Mouse (Mus musculus) embryonic fibroblast, embryonic 13.5 days (primary cell): ENCODE data around the gene Rspo1. TPM values are rescaled to one million over a fixed set of nuclear protein-coding genes. Genes with fewer than 3 reads are reported as not detected.

ENCODE experiments used
- H3K27ac ChIP-seq: 2 replicates; pipeline ENCODE4 v1.5.1; 2012; ENCODE audit warnings: low read length, control low read depth, inconsistent platforms; ENCODE audit not compliant: insufficient read depth
- H3K4me1 ChIP-seq: 2 replicates; pipeline ENCODE4 v1.6.1; 2011; ENCODE audit warnings: low read length; ENCODE audit not compliant: control insufficient read depth, insufficient read depth
- H3K4me3 ChIP-seq: 2 replicates; pipeline ENCODE4 v1.5.1; 2011; ENCODE audit warnings: mild to moderate bottlenecking, control low read depth, low read length; ENCODE audit not compliant: insufficient read depth
- CTCF ChIP-seq: IDR thresholded peaks from 2 replicates; pipeline ENCODE4 v1.5.1; 2011; ENCODE audit warnings: mild to moderate bottlenecking, control low read depth, low read length, moderate library complexity, borderline replicate concordance; ENCODE audit not compliant: insufficient read depth
- POLR2A ChIP-seq: IDR thresholded peaks from 2 replicates; pipeline ENCODE4 v1.6.1; 2011; ENCODE audit warnings: low read depth, mild to moderate bottlenecking, control low read depth, low read length, moderate library complexity
- polyA plus RNA-seq: library from polyadenylated mRNA; stranded (reverse); fragments of >200 nt; gene quantifications from 2 replicates; pipeline ENCODE4 v1.2.4, GENCODE M21; 2011; ENCODE audit warnings: low read depth; ENCODE audit not compliant: missing spikeins, insufficient read length

Gene Rspo1
- polyA plus RNA-seq, 1 experiment, result 0.84 TPM

DNA sequence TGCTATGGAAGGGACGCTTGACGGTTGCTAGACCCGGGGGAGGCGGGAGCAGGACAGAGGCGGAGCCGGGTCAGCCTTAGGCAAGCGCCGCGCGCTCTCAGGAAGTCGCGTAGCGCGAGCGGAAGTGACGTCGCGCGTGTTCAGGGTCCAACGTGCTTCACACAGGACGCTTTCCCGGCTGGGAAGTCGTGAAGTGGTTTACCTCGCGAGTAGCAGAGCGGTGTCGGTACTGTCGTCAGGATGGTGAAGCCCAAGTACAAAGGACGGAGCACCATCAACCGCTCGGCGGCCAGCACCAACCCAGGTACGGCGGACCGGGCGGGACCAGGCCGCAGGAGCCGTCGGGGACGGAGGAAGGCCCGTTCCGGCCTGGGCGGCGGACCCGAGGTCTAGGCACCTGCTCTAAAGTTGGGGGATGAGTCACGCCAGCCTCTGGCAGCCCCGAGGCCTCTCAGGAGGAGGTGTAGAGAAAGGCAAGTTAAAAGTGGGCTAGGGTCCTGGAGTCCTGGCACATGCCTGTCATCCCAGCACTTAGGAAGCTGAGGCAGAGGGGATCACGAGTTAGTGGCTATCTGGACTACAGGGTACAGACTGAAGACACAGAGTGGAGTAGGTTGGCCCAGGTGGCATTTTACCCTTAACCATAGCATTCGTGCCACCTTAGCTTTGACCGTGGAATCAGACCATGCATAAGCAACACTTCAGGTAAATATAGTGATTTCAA, 43.8 kb downstream of the Rspo1 start:
- TF ChIP-seq CTCF (no peak), POLR2A (peak; percentile 97)
- H3K4me1 ChIP-seq, result no peaks in the 10 kb centered on the region
- no peak overlapping the region for H3K27ac ChIP-seq
- H3K4me3 ChIP-seq, result peak overlapping the region; percentile 98

DNA sequence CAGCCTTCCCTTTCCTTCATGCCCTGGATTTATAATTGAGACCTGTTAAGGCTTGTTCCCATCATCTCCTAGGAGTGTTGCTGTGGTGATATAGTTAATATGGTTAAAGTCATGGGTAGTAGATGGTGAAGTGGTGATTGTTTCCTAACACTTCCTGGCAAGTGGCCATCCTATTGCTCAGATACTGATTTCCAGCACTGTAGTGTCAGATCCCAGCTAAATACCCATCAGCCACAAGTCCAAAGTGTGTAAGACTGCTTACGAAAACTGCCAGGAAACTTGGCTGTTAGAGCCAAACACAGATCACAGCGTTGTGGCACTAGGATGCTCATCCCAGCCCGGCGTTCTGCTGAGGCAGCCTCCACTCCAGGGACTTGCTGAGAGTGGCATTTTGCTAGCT, 48.1 kb downstream of the Rspo1 start:
- Histone ChIP-seq H3K27ac (no peak overlapping the region), H3K4me1 (no peaks in the 10 kb centered on the region), H3K4me3 (no peak overlapping the region)
- no peak for TF ChIP-seq CTCF
- TF ChIP-seq POLR2A, result no peak

DNA sequence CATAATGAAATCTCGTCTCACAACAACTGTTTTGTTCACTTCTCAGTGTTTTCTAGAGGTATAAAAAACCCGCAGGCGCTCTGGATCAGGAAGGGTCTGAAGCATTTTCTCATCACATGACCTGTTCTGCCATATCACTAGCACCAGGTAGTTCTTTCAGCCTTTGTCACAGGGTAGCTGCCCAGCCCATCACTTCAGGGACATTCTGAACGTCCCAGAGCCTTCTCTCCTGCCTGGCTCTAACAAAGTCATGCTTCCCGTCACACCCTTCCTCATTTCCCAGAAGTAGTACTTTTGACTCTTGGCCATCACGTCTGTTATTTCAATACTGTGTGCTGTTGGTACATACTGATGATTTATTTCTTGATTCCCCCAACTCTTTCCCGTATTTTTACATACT, 58.2 kb downstream of the Rspo1 start:
- no peak for TF ChIP-seq CTCF
- TF ChIP-seq POLR2A, result no peak
- Histone ChIP-seq H3K4me3 (no peak overlapping the region), H3K4me1 (no peaks in the 10 kb centered on the region), H3K27ac (no peak overlapping the region)

DNA sequence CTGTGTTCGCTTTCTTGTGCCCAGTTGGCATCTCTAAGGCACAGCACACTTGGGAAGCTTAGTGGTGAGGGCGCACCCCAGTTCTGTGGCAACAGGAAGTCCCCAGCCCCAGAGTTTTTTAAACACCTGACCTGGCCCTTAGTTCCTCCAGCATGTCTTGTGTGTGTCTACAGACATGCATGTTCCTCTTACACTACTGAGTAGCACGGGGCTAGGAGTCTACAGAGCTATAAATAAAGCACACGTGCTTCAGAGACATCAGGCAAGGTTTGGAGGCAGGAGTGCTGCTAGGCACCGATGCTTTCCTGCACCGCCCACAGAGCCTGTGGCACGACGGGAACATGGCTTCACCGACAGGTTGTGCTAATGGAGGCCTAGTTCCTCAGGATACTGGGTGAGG, 69.2 kb downstream of the Rspo1 start:
- H3K27ac ChIP-seq, result no peak overlapping the region
- TF ChIP-seq POLR2A (no peak), CTCF (no peak)
- peaks cover 2% of the 10 kb centered on the region for H3K4me1 ChIP-seq
- H3K4me3 ChIP-seq, result no peak overlapping the region

DNA sequence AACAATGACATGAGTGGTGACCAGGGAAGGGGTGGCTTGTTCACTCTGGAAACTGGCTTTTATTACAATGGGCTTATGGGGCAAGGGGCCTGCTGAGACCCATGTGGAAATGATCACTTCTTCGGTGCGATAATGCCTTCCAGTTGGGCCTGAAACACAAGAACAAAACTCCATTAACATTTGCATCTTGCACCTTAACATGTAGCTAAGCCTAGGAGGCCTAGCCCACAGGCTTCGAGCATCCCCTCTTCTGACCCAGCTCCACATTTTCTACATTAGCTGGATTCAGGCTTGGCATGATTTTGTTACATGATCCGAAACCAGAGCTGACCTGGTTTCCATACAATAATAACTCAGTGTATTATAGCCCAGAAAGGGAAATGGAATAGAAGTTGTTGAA, 70.2 kb downstream of the Rspo1 start:
- Histone ChIP-seq H3K27ac (no peak overlapping the region), H3K4me1 (peaks cover 2% of the 10 kb centered on the region)

DNA sequence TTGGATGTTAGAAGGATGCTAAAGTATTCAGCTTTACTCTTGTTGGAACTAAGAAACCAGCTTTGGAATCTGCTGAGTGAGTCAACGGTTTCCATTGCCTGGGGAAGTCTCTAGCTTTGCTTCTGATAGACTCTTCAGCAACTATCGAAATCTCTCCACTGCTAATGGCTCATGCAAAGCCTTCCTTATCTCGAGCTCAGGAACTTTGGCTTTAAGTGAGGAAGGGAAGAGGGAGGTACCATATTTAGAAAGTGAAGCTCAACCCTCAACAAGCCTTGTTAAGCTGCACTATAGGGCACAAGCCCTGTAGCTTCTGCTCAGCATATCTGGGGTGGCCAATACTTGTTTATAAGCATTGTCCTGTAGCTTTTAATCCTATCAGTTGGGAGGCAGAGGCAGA, 71.0 kb downstream of the Rspo1 start:
- TF ChIP-seq POLR2A (no peak), CTCF (no peak)
- Histone ChIP-seq H3K4me3 (no peak overlapping the region), H3K27ac (peak overlapping the region; percentile 44), H3K4me1 (peaks cover 2% of the 10 kb centered on the region)

More for the DNA sequence above, 70.2 kb downstream of the Rspo1 start:
- H3K4me3 ChIP-seq, result no peak overlapping the region
- TF ChIP-seq CTCF (no peak), POLR2A (no peak)

DNA sequence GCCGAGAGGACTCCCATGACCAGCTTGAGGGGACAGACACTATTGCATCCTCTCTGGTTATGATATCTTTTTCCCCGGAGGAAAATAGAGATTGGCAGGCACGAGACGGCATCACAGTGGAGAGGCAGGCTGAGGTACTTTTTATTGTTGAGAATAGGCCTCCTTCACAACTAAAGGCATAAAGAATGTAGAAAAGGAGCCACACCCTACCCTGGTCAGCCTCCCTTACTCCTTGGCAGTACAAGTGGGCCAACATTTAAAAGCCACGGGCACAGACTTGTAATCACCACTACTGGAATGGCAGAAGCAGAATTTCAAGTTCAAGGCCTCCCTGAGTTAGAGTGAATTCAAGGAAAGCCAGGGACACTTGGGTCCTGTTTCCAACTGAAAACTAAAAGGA, 71.8 kb downstream of the Rspo1 start:
- Histone ChIP-seq H3K27ac (no peak overlapping the region), H3K4me3 (no peak overlapping the region), H3K4me1 (peaks cover 2% of the 10 kb centered on the region)
- TF ChIP-seq CTCF, result no peak
- TF ChIP-seq POLR2A, result no peak

Other genes starting within 250 kb of the Rspo1 start
- gene Inpp5b, start 244.6 kb upstream of the Rspo1 start, polyA plus RNA-seq, result 33.5 and 48.3 TPM in 2 replicates
- gene Mtf1, start 184.3 kb upstream of the Rspo1 start, polyA plus RNA-seq, result 16.4 and 19.0 TPM in 2 replicates
- 26.2 and 32.8 TPM in 2 replicates for gene Yrdc, start 135.8 kb upstream of the Rspo1 start, polyA plus RNA-seq
- 23.9 and 26.0 TPM in 2 replicates for gene 1110065P20Rik, start 135.2 kb upstream of the Rspo1 start, polyA plus RNA-seq
- 0.18 and 0.44 TPM in 2 replicates for gene Maneal, start 124.3 kb upstream of the Rspo1 start, polyA plus RNA-seq
- not detected in 2 replicates for gene Epha10, start 105.5 kb upstream of the Rspo1 start, polyA plus RNA-seq
- 12.7 and 17.7 TPM in 2 replicates for gene 9930104L06Rik, start 49.4 kb upstream of the Rspo1 start, polyA plus RNA-seq
- 35.8 and 47.9 TPM in 2 replicates for gene Cdca8, start 47.1 kb upstream of the Rspo1 start, polyA plus RNA-seq
- gene Gnl2, start 30.2 kb downstream of the Rspo1 start, polyA plus RNA-seq, result 65.7 and 71.8 TPM in 2 replicates
- not detected in 2 replicates for gene Dnali1, start 79.3 kb downstream of the Rspo1 start, polyA plus RNA-seq
- 15.5 and 16.8 TPM in 2 replicates for gene Snip1, start 80.2 kb downstream of the Rspo1 start, polyA plus RNA-seq
- 21.8 and 35.7 TPM in 2 replicates for gene Meaf6, start 98.7 kb downstream of the Rspo1 start, polyA plus RNA-seq
- 6.0 and 8.9 TPM in 2 replicates for gene Zc3h12a, start 141.4 kb downstream of the Rspo1 start, polyA plus RNA-seq